Mouse (Mus musculus): ENCODE data around the gene Zfand2b.
A peak's percentile ranks its signal among the peaks of the same experiment; 100 is the strongest.

Zfand2b gene

DNA sequence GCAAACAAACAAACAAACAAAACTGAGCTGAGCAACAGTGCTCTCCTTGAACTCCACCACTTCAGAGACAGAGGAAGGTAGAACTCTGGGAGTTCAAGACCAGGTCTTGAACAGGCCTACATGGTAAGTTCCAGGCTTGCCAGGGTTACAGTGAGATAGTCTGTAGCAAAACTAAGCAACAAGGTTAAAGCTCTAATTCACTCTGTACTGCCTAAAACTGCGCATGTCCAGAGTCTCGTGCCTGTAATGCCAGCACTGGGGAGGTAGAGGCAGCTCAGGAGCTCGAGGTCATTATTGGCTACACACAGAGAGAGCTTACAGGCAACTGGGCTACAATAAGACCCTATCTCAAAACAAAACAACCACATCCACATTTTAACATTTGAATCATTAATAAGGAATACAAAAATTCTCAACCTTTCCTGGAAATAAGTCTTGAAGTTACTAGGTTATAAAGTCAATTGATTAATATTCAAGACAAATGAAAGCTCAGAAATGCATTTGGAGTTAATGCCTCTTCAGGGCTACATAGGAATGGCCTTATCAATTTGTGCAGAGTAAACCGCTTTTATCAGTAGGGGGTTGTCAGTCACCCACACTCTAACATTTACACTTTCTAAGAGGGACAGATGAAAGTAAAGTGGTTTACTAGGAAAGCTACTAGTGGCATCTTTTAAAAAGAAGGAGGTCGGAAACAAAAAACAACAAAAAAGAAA is 8.7 kb upstream of the Zfand2b start:
- DNase-seq (ENCODE audit: low read depth, low spot score), result no peak

DNA sequence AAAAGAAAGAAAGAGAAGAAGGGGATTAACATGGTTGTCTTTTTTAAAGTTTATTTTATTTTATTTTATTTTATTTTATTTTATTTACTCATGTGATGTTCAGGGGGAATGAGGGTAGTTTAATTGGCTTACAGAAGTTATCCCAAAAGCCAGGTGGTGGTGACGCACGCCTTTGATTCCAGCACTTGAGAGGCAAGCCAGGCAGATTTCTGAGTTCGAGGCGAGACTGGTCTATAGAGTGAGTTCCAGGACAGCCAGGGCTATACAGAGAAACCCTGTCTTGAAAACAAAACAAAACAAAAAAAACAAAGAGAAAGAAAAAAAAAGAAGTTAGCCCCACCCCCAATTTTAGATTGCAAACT is 8.2 kb upstream of the Zfand2b start:
- DNase-seq (ENCODE audit: low read depth, low spot score), result no peak

DNA sequence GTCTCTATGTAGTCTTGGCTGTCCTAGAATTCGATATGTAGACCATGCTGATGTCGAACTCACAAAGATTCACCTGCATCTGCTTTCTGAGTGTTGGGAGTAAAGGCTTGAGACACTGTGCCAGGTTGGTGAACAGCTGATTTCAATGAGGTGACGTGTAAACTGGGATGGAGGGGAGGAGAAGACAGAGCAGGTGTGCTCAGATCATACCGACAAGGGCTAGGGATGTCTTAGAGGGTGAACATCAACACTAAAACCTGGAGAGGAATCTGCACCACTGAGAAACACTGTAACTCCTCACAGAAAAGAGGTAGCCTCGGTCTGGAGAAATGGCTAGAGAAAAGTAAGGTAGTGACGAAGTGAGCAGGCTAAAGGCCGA is 364 bp upstream of the Zfand2b start:
- DNase-seq (ENCODE audit: low read depth, low spot score), result no peak

DNA sequence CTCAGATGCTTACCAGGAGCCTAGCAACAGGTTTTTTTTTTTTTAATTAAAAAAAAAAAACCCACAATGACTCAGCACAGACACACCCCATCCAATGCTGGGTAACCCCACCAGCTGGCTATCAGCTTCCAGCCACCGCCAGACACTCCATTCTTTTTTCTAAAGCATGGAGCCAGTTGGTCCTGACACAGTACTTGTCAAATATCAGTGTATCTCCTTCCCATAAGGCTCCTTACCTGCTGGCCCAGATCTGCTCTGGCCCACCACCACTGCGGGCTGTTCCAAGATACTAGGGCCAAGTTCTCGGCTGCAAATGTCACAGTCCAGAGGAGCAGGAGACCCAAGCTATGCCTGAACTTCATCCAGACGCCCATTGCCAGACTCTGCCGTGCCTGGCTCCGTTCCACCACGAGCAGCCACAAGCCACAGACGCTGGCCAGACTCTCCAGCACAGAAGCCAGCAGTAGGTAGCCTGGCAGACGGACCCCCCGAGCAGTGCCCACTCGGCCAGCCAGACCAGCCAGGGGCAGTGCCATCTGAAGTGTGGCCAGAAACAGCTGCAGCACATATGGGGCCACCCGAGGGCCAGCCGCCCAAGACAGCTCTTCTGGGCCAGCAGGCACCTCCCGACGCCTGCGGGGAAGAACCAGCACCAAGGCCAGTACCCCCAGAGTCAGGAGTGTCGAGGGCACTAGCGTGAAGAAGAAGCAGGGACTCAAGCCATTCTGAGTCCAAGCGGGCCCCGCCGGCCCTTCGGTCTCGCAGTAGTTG is 11.1 kb downstream of the Zfand2b start:
- DNase-seq (ENCODE audit: low read depth, low spot score), result peak; percentile 46

DNA sequence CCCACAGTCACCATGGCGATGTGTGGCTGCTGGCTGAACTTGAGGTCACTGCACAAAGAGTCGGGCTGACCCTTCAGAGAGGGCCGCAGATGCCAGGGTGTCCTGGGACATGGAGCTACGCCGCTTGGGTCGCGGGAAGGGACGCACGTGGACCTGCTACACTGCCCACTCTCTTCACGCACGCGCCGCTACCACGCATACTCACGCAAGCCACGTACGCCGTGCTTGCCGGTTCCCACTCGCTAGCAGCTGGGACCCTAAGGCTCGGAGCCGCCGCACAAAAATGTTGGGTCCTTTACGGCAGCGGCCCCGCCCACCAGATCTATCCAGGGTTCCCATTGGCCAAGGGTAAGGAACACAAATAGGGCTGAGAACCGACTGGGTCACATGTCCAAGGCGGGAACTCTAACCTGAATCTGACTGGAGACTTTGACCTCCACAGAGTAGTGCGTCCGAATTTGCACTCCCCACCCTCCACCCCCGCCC is 11.7 kb downstream of the Zfand2b start, which contains the start of gene Abcb6:
Gene Abcb6, minus strand, starts transcription at position 288 of the 486 bp plus-strand sequence.
- peak; percentile 97 for DNase-seq (ENCODE audit: low read depth, low spot score)

DNA sequence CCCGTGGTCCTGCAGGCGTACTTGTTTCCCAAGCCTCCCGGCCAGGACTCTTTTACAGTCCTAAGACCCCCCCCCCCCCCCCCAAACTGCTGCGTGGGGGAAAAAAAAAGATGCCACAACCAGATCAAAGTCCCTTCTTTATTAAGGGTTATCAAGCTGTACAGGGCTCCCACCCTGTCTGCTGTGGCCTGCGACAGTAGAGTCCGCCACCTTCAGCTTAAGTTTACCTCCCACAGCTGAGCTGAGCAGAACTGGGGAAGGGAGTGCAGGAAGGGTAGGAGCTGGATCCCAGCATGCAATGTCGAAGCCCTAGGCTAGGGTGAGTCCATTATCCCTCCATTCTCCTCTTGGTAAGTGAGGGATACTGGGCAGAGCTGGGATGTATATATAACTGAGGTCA is 12.3 kb downstream of the Zfand2b start:
- no peak for DNase-seq (ENCODE audit: low read depth, low spot score)

DNA sequence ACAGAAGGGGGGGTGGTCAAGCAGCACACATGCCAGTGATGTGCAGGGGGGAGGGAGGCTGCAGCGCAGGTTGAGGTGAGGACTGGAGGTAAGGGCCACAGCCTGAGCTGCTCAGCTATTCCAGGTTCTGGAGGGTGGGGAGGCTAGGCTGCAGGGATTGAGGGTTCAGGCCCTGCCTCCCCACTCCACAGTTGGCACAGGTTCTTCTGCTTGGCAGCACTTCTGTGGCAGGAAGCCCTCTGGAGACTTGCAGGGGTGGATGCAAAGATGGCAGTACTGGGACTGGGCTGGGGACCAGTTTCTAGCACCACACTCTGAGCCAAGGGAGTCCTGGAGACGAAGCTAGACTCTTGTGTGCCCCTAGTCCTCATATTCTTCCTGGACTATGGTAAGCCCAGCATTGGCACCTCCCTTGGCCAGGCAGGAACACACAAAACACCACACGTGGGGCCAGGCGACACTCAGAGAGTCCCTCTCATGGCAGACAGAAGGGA is 13.0 kb downstream of the Zfand2b start:
- DNase-seq (ENCODE audit: low read depth, low spot score), result no peak

DNA sequence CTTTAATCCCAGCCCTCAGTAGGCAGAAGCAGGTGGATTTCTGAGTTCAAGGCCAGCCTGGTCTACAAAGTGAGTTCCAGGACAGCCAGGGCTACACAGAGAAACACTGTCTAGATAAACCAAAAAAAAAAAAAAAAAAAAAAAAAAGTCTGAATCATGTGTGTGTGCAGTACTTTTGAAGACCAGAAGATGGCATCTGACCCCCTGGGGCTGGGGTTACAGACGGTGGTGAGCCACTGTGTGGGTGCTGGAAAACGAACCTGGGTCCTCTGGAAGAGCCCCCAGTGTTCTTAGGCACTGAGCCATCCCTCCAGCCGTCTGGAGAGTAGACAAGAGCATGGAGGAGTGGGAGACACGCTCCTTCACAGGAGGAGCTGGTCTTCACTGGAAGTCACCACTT is 13.7 kb downstream of the Zfand2b start:
- DNase-seq (ENCODE audit: low read depth, low spot score), result no peak

DNA sequence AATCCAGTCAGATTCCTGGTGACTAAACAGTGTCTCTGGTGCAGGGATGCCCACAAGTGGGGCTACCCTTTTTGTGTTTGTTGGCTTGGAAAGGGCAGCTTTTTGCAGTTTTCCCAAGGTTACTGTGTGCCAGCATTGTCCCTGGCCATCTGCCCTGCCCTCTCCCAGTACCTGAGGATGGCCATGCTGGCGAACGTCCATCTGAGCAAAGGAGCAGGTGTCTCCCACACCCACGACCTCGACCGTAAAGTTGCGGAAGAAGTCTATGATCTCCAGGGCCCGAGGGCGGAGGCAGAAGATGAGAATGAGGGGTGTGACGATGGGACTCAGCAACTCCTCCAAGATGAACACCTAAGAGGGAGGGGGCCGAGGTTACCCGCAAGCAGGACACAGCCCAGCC is 17.0 kb downstream of the Zfand2b start:
- peak; percentile 39 for DNase-seq (ENCODE audit: low read depth, low spot score)

DNA sequence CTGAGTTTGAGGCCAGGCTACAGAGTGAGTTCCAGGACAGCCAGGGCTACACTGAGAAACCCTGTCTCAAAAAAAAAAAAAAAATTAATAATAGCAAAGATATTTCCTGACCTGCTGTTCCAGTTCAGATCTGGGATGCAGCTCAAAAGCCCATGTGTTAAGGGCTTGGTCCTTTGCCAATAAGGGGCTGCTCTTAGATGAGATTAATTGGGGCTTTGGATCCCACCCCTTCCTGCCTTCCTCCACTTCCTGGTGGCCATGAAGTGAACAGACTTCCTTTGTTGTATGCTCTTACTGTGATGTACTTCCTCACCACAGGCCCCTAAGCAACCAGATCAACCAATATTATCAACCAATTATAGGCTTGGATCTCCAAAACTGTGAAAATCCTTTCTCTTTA is 18.7 kb downstream of the Zfand2b start:
- DNase-seq (ENCODE audit: low read depth, low spot score), result no peak

DNA sequence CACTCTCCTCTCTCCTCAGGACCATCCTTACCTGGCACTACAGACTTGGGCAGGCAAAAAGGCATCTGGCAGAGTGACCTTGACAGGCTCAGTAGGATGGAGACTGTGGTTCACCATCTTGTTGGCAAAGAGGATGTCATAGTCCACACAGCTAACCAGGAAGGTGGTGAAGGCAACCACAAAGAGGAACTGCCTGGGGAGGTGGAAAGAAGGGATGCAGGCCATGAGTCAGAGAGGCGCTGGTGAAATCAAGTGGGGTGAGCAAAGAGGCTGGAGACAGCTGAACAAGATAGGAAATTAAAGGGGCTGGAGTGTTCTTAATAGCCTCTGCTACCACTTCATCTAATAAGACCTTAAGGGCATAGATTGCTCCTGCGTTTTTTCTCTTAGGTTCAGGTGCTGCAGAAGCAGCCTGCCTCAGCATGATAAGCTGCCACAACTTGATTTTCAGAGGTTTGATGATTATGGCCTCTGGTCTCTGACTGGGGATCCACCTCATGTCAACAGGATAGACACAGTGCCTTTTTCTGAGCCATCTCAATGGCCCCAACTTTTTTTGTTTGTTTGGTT is 19.6 kb downstream of the Zfand2b start:
- no peak for DNase-seq (ENCODE audit: low read depth, low spot score)

DNA sequence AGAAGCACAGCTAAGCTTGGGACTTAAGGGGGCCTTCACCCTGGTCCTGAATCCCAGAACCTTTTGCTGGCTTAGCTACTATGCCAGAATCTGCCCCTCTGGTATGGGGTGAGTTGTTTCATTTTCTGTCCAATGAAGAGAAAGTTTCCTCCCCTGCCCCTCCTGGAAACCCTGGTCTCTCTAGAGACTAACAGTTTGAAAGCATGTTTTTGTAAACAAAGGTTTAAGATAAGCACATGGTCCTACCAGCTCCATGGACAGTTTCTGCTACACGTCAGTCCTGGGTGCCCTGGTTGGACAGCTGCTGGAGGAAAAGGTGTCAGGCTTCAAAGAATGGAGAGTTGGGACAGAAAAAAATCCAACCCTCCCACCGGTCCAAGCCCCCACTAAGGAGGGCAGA is 22.1 kb downstream of the Zfand2b start:
- DNase-seq (ENCODE audit: low read depth, low spot score), result no peak

DNA sequence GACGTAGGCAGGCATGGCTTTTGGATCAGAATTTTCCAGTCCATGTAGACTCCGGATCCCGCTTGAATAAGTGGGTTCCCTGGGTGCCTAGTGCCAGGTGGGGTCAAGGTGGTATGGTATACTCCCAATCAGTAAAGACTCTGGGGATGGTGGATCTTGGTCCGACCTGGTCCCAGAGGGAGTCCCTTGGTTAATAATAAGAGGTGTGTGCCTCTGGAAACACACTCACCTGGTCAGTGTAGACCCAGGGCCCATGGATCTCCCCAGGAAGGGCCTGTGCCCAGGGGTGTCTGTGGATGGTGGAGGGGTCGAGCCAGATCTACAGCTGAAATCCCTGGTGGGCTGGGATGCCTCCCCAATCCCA is 22.8 kb downstream of the Zfand2b start:
- no peak for DNase-seq (ENCODE audit: low read depth, low spot score)

DNA sequence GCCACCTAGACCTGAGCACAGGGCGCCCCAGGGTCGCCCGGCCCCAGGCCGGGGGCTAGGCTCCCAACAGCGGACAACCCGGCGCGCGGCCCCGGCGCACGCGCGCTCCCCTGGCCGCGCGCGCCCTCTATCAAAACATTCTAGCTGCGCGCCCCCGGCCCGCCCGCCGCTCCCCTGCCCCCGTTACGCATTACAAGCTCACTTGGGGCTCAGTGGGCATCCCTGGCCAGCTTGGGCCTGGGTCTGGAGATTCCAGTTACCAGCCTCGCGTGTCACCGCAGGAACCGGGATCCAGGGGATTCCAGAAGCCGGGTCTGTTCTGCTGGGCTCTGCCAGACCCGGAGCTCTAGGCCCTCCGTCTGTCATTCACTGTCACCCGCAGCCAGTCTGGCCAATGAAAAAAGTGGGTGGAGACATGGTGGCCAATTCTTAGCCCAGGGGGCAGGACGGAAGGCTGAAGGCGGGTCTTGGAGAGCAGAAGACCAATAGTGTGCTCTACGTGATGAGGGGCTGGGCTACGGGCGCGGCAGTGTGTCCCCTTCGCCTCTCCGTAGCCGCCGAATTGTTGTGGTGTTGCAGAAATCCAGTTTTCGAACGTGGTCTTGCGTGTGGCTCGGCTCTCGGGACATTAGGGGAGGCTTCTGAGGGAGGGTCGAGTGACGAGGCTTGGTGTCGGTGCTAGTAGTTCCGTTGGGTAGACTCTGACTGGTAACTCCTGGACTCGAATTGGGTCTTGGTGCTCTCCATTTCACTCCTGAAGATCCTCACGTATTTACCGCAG is 23.4 kb downstream of the Zfand2b start, which contains the start of the genes Ankzf1 and Atg9a:
Gene Ankzf1, plus strand, starts transcription at position 530 of the 781 bp plus-strand sequence.
Gene Atg9a, minus strand, starts transcription at position 575 of the 781 bp plus-strand sequence.
- peak; percentile 100 for DNase-seq (ENCODE audit: low read depth, low spot score)

DNA sequence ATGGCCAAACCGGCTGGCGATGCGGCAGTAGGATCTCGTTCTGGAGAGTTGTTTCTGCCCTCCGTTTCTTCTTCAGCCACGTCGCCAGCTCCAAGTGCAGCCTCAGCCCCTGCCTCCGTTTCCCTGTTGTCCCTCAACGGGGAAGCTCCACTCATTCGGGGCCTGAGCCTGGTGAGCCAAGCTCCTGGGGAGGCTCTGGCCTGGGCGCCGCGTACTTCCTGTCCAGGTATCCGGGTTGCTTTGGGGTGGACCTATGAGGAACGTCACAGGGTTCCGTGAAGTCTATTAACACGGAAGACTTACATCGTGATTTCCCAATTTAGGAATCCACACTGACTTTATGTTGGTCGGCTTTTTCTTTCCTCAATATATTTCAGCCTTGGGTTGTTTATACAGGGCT is 24.0 kb downstream of the Zfand2b start:
- DNase-seq (ENCODE audit: low read depth, low spot score), result peak; percentile 80

DNA sequence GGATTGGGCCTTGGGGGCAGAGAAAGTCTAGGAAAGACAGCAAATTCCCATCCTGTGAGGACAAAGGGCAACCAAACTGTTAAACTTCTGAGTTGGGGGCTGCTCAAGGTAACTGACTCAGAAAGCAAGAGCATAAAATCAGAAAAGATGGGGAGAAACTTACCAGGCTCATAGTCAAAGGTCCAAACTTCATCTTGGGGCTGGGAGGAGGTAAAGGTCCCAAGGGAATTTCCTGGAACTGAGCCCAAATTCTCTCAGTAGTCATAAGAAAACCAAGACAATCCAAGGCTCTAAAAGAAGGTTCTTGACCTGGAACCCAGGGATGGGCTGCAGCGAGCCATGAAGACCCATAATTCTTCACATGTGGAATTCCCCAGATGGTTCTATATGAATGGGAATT is 32.8 kb downstream of the Zfand2b start:
- DNase-seq (ENCODE audit: low read depth, low spot score), result no peak

DNA sequence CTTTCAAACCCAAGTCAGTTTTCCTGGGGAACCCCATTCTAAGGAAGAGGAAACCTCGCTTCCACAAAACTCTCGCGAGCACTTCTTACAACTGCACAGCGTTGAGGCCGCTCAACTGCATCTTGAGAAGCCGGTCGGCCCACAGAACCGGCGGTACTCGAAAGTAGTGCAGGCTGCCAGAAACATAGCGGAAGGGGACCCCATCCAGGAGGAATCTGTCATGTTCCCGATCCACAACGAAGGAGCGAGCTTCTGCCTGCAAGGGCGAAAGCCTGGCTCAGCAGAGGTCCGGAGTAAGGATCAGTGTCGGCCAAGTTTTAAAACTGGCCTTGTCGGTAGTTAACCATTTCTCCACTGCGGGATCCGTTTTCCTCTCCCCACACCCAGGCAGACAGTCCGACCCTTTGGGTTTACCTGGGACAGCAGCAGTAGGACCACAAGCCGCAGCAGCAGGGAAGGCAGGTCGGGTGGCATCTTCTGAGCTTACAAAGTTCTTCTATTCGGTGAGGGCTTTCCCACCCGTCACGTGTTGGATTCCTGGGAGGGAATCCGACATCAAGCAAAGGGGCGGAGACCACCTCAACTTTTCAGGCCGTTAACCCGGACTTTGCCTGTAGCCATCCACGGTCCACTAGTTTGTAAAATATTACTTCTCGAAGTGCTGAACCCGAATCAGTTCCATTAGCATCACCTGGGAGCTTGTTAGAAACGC is 40.7 kb downstream of the Zfand2b start:
- DNase-seq (ENCODE audit: low read depth, low spot score), result no peak

DNA sequence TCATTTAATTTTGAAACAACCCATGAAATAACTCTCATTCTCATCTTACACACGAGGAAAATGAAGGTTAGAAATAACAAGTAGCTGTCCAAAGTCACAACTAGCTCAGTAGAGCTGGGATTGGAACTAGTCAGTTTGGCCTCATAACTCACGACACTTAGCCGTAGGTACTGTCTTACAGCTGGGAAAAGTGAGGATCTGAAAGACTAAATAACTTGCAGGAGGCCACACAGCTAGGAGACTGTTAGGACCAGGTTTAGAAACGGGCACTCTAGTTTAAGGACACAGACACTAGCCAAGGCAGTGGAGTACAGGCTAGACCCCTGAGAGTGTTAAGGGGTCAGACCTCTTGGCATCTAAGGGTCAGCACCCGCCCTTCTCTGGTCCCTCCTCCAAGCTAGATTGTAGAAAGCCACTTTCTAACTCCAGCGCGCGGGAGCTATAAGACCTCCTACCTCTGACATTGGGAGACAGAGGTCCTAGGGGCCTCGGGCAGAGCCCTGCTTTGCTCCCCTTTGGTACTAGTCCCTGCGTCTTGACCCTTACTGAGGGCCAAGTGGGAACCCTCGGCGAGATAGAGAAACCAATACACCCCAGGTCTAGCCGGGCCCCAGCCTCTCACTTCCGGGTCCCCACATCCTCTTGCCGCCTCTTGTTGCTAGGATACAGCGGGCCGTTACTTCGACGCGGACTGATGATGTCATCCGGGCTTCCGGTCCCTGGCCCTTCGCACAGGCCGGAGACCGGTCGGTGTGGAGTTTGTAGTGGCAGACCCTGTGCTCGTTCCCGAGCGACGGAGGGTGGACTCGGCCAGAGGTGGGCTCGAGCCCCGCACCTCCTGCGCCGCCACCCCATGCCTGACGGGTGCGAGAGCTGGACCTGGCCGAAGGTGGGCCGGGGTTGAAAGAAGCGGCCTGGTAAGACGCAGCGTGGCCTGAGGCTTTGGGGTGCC is 42.0 kb downstream of the Zfand2b start, which contains the start of the genes Glb1l and Stk16:
Gene Glb1l, minus strand, starts transcription at position 678 of the 952 bp plus-strand sequence.
Gene Stk16, plus strand, starts transcription at position 703 of the 952 bp plus-strand sequence.
- DNase-seq (ENCODE audit: low read depth, low spot score), result peak; percentile 99

DNA sequence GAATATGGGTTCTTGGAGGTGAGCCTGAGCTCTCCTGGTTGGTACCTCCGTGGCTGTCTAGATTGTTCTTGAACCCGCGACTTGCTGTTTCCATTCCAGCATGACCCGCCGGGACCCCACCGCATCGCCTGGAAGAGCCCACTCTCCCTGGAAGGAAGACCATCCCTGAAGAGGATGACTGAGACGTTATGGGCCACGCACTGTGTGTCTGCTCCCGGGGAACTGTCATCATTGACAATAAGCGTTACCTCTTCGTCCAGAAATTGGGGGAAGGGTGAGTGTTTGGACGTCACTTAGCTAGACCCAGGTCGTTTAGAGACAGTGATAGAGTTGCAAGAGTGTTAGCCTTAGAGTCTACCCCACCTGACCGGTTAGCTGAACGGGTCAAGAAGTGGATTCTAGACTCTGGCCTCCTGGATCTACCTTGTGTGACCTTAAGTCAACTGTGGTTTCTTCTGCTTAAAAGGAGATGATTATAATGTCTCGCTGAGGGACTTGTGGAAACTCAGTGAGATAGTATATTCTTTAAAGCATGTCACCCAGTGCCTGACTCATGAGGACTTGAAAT is 42.8 kb downstream of the Zfand2b start:
- DNase-seq (ENCODE audit: low read depth, low spot score), result no peak

Measured in brain, adult 2 months (tissue).